In the genomic region with DNA sequence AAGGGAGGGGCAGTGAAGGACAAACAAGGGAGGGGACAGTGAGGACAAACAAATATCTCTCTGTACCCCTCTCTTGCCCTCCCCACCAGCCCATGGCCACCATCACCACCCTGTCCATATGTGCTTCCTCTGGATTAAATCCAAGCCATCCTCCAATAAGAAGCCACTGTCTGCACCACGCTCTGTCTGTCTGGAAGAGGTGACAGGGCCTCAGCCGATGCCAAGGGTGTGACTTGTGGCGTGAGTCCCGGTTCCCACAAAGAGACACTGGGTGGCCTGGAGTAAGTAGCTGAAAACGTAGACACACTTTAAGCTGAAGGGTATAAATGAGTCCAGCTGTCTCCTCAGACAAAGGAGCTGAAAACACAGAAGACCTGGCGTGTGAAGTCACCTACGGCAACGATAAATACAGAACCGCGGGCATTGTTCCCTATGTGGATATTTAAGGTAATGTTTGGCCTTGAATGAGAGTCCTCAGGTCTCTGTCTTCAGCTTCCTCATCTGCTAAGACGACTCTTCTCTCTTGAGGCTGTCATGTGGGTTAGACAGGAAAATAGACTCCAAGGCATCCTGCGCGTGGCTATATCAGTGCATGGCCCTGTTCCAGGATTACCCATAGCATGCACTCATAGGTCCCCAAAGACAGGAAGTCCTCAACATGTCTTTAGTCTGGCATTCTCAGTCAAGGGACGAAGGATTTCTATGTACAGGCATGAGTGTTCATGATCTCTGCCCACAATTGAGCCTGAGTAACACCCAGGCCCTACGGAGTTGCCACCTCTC, we compare ENCODE assay signal across 41 mouse cellular contexts. TPM values are rescaled to one million over a fixed set of nuclear protein-coding genes. Genes with fewer than 3 reads are reported as not detected.
DNase-seq lines count a peak whose midpoint lies in the region; ATAC-seq and TF ChIP-seq lines count a peak whose summit lies in the region.
"Had no signal": no experiment of that assay in that cellular context is flagged by ENCODE, and none has a peak within 500 bp of the region (broad histone marks: within the 10 kb centered on the region; RNA-seq: fewer than 3 reads in every experiment).

No protein-coding gene starts in this region.

- H3K4me3 ChIP-seq in hindbrain, embryonic 14.5 days (replicated peaks; ENCODE audit: low read length) = no peak overlapping the region
- no peak overlapping the region for H3K4me3 ChIP-seq in hindbrain, embryonic 10.5 days
- no peak overlapping the region for H3K4me3 ChIP-seq in lung, embryonic 15.5 days
- no peak overlapping the region for H3K4me3 ChIP-seq in MEL (ENCODE audit: control insufficient read depth in 1 of 2, insufficient read depth in 1 of 2, low read depth in 2 of 2, low read length in 2 of 2)
- no peak overlapping the region for H3K4me3 ChIP-seq in limb, embryonic 10.5 days
- H3K4me3 ChIP-seq in midbrain, embryonic 16.5 days (ENCODE audit: low read depth, low read length) = no peak overlapping the region
- H3K4me3 ChIP-seq: embryonic facial prominence, embryonic 15.5 days; forebrain, embryonic 13.5 days; heart, embryonic 10.5 days; hindbrain, embryonic 15.5 days; intestine, embryonic 15.5 days; layer of hippocampus, adult 2 months; limb, embryonic 12.5 days; liver, embryonic 15.5 days; midbrain, embryonic 10.5 days; midbrain, embryonic 15.5 days had no signal

- H3K79me2 ChIP-seq in MEL (ENCODE audit: control insufficient read depth, insufficient read depth, low read length, poor library complexity) = no peaks in the 10 kb centered on the region

- 75% methylated on average over 15 of the region's 15 CpGs for WGBS in hindbrain, embryonic 14.5 days
- 86% methylated on average over 15 of the region's 15 CpGs for WGBS in hindbrain, embryonic 10.5 days
- WGBS in lung, embryonic 15.5 days = 49% methylated on average over 15 of the region's 15 CpGs
- 86% methylated on average over 15 of the region's 15 CpGs for WGBS in limb, embryonic 10.5 days
- 77% methylated on average over 15 of the region's 15 CpGs for WGBS in midbrain, embryonic 16.5 days

- 0 out of 2 replicates have a peak, but pooled peaks cover 5% of the 10 kb centered on the region for H3K4me1 ChIP-seq in hindbrain, embryonic 14.5 days (replicated peaks; ENCODE audit: control insufficient read depth, insufficient read depth, low read length)
- H3K4me1 ChIP-seq in hindbrain, embryonic 10.5 days (replicated peaks) = peaks cover 18% of the 10 kb centered on the region
- H3K4me1 ChIP-seq in lung, embryonic 15.5 days = peaks cover 14% of the 10 kb centered on the region
- H3K4me1 ChIP-seq in MEL (ENCODE audit: control insufficient read depth in 1 of 2, insufficient read depth in 2 of 2, low read length in 2 of 2) = peaks cover 0 to 5% of the 10 kb centered on the region in 2 experiments; a peak in 1 of 4 replicates
- peaks cover 49% of the 10 kb centered on the region for H3K4me1 ChIP-seq in limb, embryonic 10.5 days
- no peaks in the 10 kb centered on the region for H3K4me1 ChIP-seq in midbrain, embryonic 16.5 days (ENCODE audit: control insufficient read depth, insufficient read depth, low read length)
- H3K4me1 ChIP-seq: liver, embryonic 15.5 days; midbrain, embryonic 15.5 days had no signal

- no peak for TF ChIP-seq POLR2A in MEL (IDR thresholded peaks at IDR 0.05; ENCODE audit: control insufficient read depth in 1 of 2, insufficient read depth in 1 of 2, low read depth in 1 of 2, low read length in 2 of 2, poor library complexity in 1 of 2)

- no peak overlapping the region for H3K4me2 ChIP-seq in hindbrain, embryonic 14.5 days (replicated peaks)
- no peak overlapping the region for H3K4me2 ChIP-seq in lung, embryonic 15.5 days
- no peak overlapping the region for H3K4me2 ChIP-seq in midbrain, embryonic 16.5 days (ENCODE audit: low read length)
- H3K4me2 ChIP-seq: embryonic facial prominence, embryonic 15.5 days; forebrain, embryonic 13.5 days; hindbrain, embryonic 15.5 days; intestine, embryonic 15.5 days; limb, embryonic 12.5 days; liver, embryonic 15.5 days; midbrain, embryonic 15.5 days had no signal

- H3K27ac ChIP-seq in hindbrain, embryonic 14.5 days = no peak overlapping the region
- no peak overlapping the region for H3K27ac ChIP-seq in hindbrain, embryonic 10.5 days
- no peak overlapping the region for H3K27ac ChIP-seq in lung, embryonic 15.5 days
- H3K27ac ChIP-seq in MEL (ENCODE audit: control insufficient read depth, low read depth, low read length) = no peak overlapping the region
- peak overlapping the region; percentile 1; the same call in 1 of the 2 replicates for H3K27ac ChIP-seq in limb, embryonic 10.5 days
- H3K27ac ChIP-seq in midbrain, embryonic 16.5 days (ENCODE audit: low read length) = no peak overlapping the region
- H3K27ac ChIP-seq: embryonic facial prominence, embryonic 15.5 days; forebrain, embryonic 13.5 days; heart, embryonic 10.5 days; hindbrain, embryonic 15.5 days; intestine, embryonic 15.5 days; layer of hippocampus, adult 2 months; limb, embryonic 12.5 days; liver, embryonic 15.5 days; midbrain, embryonic 10.5 days; midbrain, embryonic 15.5 days had no signal

- H3K9me3 ChIP-seq in hindbrain, embryonic 14.5 days (ENCODE audit: control insufficient read depth, low read length) = no peaks in the 10 kb centered on the region
- no peaks in the 10 kb centered on the region for H3K9me3 ChIP-seq in hindbrain, embryonic 10.5 days
- H3K9me3 ChIP-seq in lung, embryonic 15.5 days = no peaks in the 10 kb centered on the region
- H3K9me3 ChIP-seq in MEL (replicated peaks; ENCODE audit: insufficient read depth, low read length) = no peaks in the 10 kb centered on the region
- no peaks in the 10 kb centered on the region for H3K9me3 ChIP-seq in limb, embryonic 10.5 days (replicated peaks)
- no peaks in the 10 kb centered on the region for H3K9me3 ChIP-seq in midbrain, embryonic 16.5 days (replicated peaks; ENCODE audit: control insufficient read depth, low read length, poor library complexity, severe bottlenecking)
- H3K9me3 ChIP-seq: embryonic facial prominence, embryonic 15.5 days; forebrain, embryonic 13.5 days; heart, embryonic 10.5 days; hindbrain, embryonic 15.5 days; intestine, embryonic 15.5 days; limb, embryonic 12.5 days; liver, embryonic 15.5 days; midbrain, embryonic 10.5 days; midbrain, embryonic 15.5 days had no signal

- no peak for TF ChIP-seq EP300 in MEL (IDR thresholded peaks at IDR 0.05; ENCODE audit: low read depth in 1 of 2, low read length in 2 of 2)

- H3K36me3 ChIP-seq in hindbrain, embryonic 14.5 days (replicated peaks; ENCODE audit: control insufficient read depth, insufficient read depth) = no peaks in the 10 kb centered on the region
- H3K36me3 ChIP-seq in hindbrain, embryonic 10.5 days = no peaks in the 10 kb centered on the region
- no peaks in the 10 kb centered on the region for H3K36me3 ChIP-seq in lung, embryonic 15.5 days
- H3K36me3 ChIP-seq in MEL (ENCODE audit: control insufficient read depth in 1 of 2, insufficient read depth in 2 of 2, low read length in 2 of 2) = no peaks in the 10 kb centered on the region
- no peaks in the 10 kb centered on the region for H3K36me3 ChIP-seq in limb, embryonic 10.5 days
- H3K36me3 ChIP-seq in midbrain, embryonic 16.5 days (ENCODE audit: control insufficient read depth, insufficient read depth, low read length) = no peaks in the 10 kb centered on the region
- H3K36me3 ChIP-seq: embryonic facial prominence, embryonic 15.5 days; heart, embryonic 10.5 days; hindbrain, embryonic 15.5 days; intestine, embryonic 15.5 days; limb, embryonic 12.5 days; liver, embryonic 15.5 days; midbrain, embryonic 10.5 days; midbrain, embryonic 15.5 days had no signal

- H3K27me3 ChIP-seq in hindbrain, embryonic 14.5 days (ENCODE audit: control insufficient read depth, insufficient read depth, low read length) = no peaks in the 10 kb centered on the region
- H3K27me3 ChIP-seq in hindbrain, embryonic 10.5 days (ENCODE audit: insufficient read depth, poor library complexity, severe bottlenecking) = peaks cover 16% of the 10 kb centered on the region
- H3K27me3 ChIP-seq in lung, embryonic 15.5 days = peaks cover 3% of the 10 kb centered on the region; the same call in 1 of the 2 replicates
- H3K27me3 ChIP-seq in MEL (ENCODE audit: control insufficient read depth in 1 of 2, insufficient read depth in 2 of 2, low read length in 2 of 2) = peaks cover 0 to 5% of the 10 kb centered on the region in 2 experiments; a peak in 2 of 4 replicates
- 0 out of 2 replicates have a peak, but pooled peaks cover 3% of the 10 kb centered on the region for H3K27me3 ChIP-seq in limb, embryonic 10.5 days (ENCODE audit: low read depth, poor library complexity, severe bottlenecking)
- H3K27me3 ChIP-seq in midbrain, embryonic 16.5 days (ENCODE audit: control insufficient read depth, insufficient read depth, low read depth, low read length) = no peaks in the 10 kb centered on the region; the same call in 1 of the 2 replicates
- H3K27me3 ChIP-seq: embryonic facial prominence, embryonic 15.5 days; hindbrain, embryonic 15.5 days; intestine, embryonic 15.5 days; limb, embryonic 12.5 days; midbrain, embryonic 15.5 days had no signal

- TF ChIP-seq CTCF in MEL (IDR thresholded peaks at IDR 0.05 in 2 of 3, conservative IDR thresholded peaks at IDR 0.05 in 1 of 3; ENCODE audit: control insufficient read depth in 1 of 3, insufficient read depth in 1 of 3, low read depth in 2 of 3, low read length in 3 of 3, poor library complexity in 1 of 3, severe bottlenecking in 1 of 3) = no peak

- no peak overlapping the region for H3K9ac ChIP-seq in hindbrain, embryonic 14.5 days
- no peak overlapping the region for H3K9ac ChIP-seq in lung, embryonic 15.5 days
- H3K9ac ChIP-seq in MEL (ENCODE audit: control insufficient read depth, low read depth, low read length, poor library complexity, severe bottlenecking) = no peak overlapping the region
- no peak overlapping the region for H3K9ac ChIP-seq in midbrain, embryonic 16.5 days (ENCODE audit: low read depth, low read length)
- H3K9ac ChIP-seq: embryonic facial prominence, embryonic 15.5 days; forebrain, embryonic 13.5 days; hindbrain, embryonic 15.5 days; intestine, embryonic 15.5 days; limb, embryonic 12.5 days; liver, embryonic 15.5 days; midbrain, embryonic 15.5 days had no signal

- TF ChIP-seq RAD21 in MEL (IDR thresholded peaks at IDR 0.05; ENCODE audit: low read depth, low read length) = no peak

- ATAC-seq in hindbrain, embryonic 14.5 days (ENCODE audit: low FRiP score) = peak; percentile 17; the same call in 1 of the 2 replicates
- ATAC-seq in lung, embryonic 15.5 days (ENCODE audit: borderline replicate concordance, extremely low read depth, low FRiP score, low TSS enrichment) = peak; percentile 54
- no peak for ATAC-seq in midbrain, embryonic 16.5 days
- ATAC-seq: activated CD4-positive, CD25-positive, alpha-beta regulatory T cell, adult 4 months; forebrain, embryonic 13.5 days; intestine, embryonic 15.5 days; midbrain, embryonic 15.5 days had no signal

- DNase-seq in hindbrain, embryonic 14.5 days (ENCODE audit: low spot score) = no peak
- DNase-seq in hindbrain, embryonic 10.5 days (ENCODE audit: low spot score) = no peak
- DNase-seq in lung, adult 18-20 months = no peak
- peak; percentile 56 for DNase-seq in MEL (ENCODE audit: low read depth, low spot score)
- no peak for DNase-seq in limb, embryonic 10.5 days (ENCODE audit: low spot score)
- DNase-seq: adrenal gland, adult 2 months; adrenal gland, postnatal 36 days; B cell, adult 2 months; cerebellum, adult 2 months; cerebellum, postnatal 36 days; embryo, embryonic 11 days; gastrocnemius, postnatal 14 days; heart, adult 11 months; heart, postnatal 4 days; kidney, adult 2 months; kidney, postnatal 36 days; layer of hippocampus, postnatal 36 days; right cerebral cortex, postnatal 25 days; spleen, adult 18-20 months; thymus, postnatal 14 days had no signal

RNA-seq across cellular contexts. Expression of gene Lrrc15, which starts 7.3 kb away (rescaled TPM):
- 0.31 and 0.39 TPM in 2 replicates for polyA plus RNA-seq in hindbrain, embryonic 14.5 days (2014; fragmentation: Nextera tagmentation; extraction: Ambion mirVana)
- 0.24 and 1.2 TPM in 2 replicates for polyA plus RNA-seq in hindbrain, embryonic 10.5 days (2016; fragmentation: Nextera tagmentation; extraction: Ambion mirVana)
- polyA plus RNA-seq in lung, embryonic 15.5 days (2015; fragmentation: Nextera tagmentation; extraction: Ambion mirVana) = 0.29 and 0.34 TPM in 2 replicates
- total RNA-seq in MEL (2012; rRNA removed) = not detected in 2 replicates
- polyA plus RNA-seq in MEL (2012; ENCODE audit: insufficient read depth in 1 of 2, insufficient read length in 2 of 2, low read depth in 1 of 2, low replicate concordance in 2 of 2, missing spikeins in 1 of 2) = not detected
- 0.23 and 0.68 TPM in 2 replicates for polyA plus RNA-seq in limb, embryonic 10.5 days (2016; fragmentation: Nextera tagmentation; extraction: Ambion mirVana)
- 0.21 and 0.25 TPM in 2 replicates for polyA plus RNA-seq in midbrain, embryonic 16.5 days (2015; fragmentation: Nextera tagmentation; extraction: Ambion mirVana)
- total RNA-seq: left cerebral cortex, postnatal 10 days; liver, adult 2 months; megakaryocyte progenitor cell, adult 5-6 weeks; neutrophil, adult 5-6 weeks had no signal
- polyA plus RNA-seq: activated CD4-positive, CD25-positive, alpha-beta regulatory T cell, adult 4 months; cerebellum, adult 2 months; kidney, adult 2 months; liver, adult 2 months had no signal

RNA-seq across cellular contexts. Expression of gene Cpn2, which starts 8.4 kb away (rescaled TPM):
- polyA plus RNA-seq in hindbrain, embryonic 14.5 days (2014; fragmentation: Nextera tagmentation; extraction: Ambion mirVana) = not detected in 2 replicates
- not detected in 2 replicates for polyA plus RNA-seq in hindbrain, embryonic 10.5 days (2016; fragmentation: Nextera tagmentation; extraction: Ambion mirVana)
- polyA plus RNA-seq in lung, embryonic 15.5 days (2015; fragmentation: Nextera tagmentation; extraction: Ambion mirVana) = 0.04 TPM in 1 of 2 replicates, not detected in the other
- total RNA-seq in MEL (2012; rRNA removed) = not detected in 2 replicates
- polyA plus RNA-seq in MEL (2012; ENCODE audit: insufficient read depth in 1 of 2, insufficient read length in 2 of 2, low read depth in 1 of 2, low replicate concordance in 2 of 2, missing spikeins in 1 of 2) = not detected
- polyA plus RNA-seq in limb, embryonic 10.5 days (2016; fragmentation: Nextera tagmentation; extraction: Ambion mirVana) = not detected in 2 replicates
- not detected in 2 replicates for polyA plus RNA-seq in midbrain, embryonic 16.5 days (2015; fragmentation: Nextera tagmentation; extraction: Ambion mirVana)
- total RNA-seq: gastrocnemius, postnatal 14 days; heart, postnatal 4 days; layer of hippocampus, adult 2 months; layer of hippocampus, postnatal 36 days; left cerebral cortex, postnatal 10 days; megakaryocyte progenitor cell, adult 5-6 weeks had no signal
- polyA plus RNA-seq: activated CD4-positive, CD25-positive, alpha-beta regulatory T cell, adult 4 months; cerebellum, adult 2 months; embryonic facial prominence, embryonic 15.5 days; forebrain, embryonic 13.5 days; heart, embryonic 16.5 days; hindbrain, embryonic 15.5 days; kidney, embryonic 16.5 days; limb, embryonic 12.5 days; midbrain, embryonic 10.5 days; midbrain, embryonic 15.5 days; neural tube, embryonic 11.5 days; urinary bladder, adult 2 months had no signal

RNA-seq across cellular contexts. Expression of gene Gp5, which starts 34.8 kb away (rescaled TPM):
- 0.64 and 0.68 TPM in 2 replicates for polyA plus RNA-seq in hindbrain, embryonic 14.5 days (2014; fragmentation: Nextera tagmentation; extraction: Ambion mirVana)
- polyA plus RNA-seq in hindbrain, embryonic 10.5 days (2016; fragmentation: Nextera tagmentation; extraction: Ambion mirVana) = 1.7 and 1.8 TPM in 2 replicates
- 2.5 TPM in 2 replicates for polyA plus RNA-seq in lung, embryonic 15.5 days (2015; fragmentation: Nextera tagmentation; extraction: Ambion mirVana)
- 49.0 and 59.2 TPM in 2 replicates for total RNA-seq in MEL (2012; rRNA removed)
- polyA plus RNA-seq in MEL (2012; ENCODE audit: insufficient read depth in 1 of 2, insufficient read length in 2 of 2, low read depth in 1 of 2, low replicate concordance in 2 of 2, missing spikeins in 1 of 2) = 10 to 100 TPM in 1 of 2 experiments, not detected in 1; 63.1 TPM
- polyA plus RNA-seq in limb, embryonic 10.5 days (2016; fragmentation: Nextera tagmentation; extraction: Ambion mirVana) = 1.5 and 1.7 TPM in 2 replicates
- 0.55 and 0.62 TPM in 2 replicates for polyA plus RNA-seq in midbrain, embryonic 16.5 days (2015; fragmentation: Nextera tagmentation; extraction: Ambion mirVana)
- polyA plus RNA-seq: activated CD4-positive, CD25-positive, alpha-beta regulatory T cell, adult 4 months had no signal
